Comparison of ENCODE assay signal across 32 mouse cellular contexts in the genomic region with DNA sequence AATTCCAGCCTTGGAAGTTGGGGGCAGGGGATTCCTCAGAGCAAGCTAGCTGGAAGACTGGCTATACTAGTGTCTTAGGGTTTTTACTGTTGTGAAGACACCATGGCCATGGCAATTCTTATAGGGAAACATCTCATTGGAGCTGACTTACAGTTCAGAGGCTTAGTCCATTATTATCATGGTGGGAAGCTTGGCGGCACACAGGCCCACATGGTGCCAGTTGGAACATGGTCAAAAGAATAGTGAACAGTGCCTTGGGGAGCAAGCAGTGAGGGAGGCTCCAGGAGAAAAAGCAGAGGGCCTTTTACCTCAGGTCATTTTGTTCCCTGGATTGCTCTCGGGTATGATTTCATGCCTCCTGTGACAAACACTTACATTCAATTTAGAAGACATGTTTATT. TPM values are rescaled to one million over a fixed set of nuclear protein-coding genes. Genes with fewer than 3 reads are reported as not detected.
DNase-seq lines count a peak whose midpoint lies in the region; TF ChIP-seq lines count a peak whose summit lies in the region.
"Had no signal": no experiment of that assay in that cellular context is flagged by ENCODE, and none has a peak within 500 bp of the region (broad histone marks: within the 10 kb centered on the region; RNA-seq: fewer than 3 reads in every experiment).

No protein-coding gene starts in this region.

- peak; percentile 42 for DNase-seq in adrenal gland, postnatal 10 days
- no peak for DNase-seq in adrenal gland, adult 18-20 months (ENCODE audit: low spot score in 2 of 2)
- DNase-seq in cerebellum, postnatal 14 days: peak; percentile 14 to 34
- DNase-seq in cerebellum, postnatal 4 days (ENCODE audit: low spot score in 2 of 2): no peak
- DNase-seq in layer of hippocampus, adult 8-10 months (ENCODE audit: low spot score in 2 of 2): peak; percentile 6 to 7
- no peak for DNase-seq in layer of hippocampus, adult 11-12 months (ENCODE audit: low spot score)
- peak; percentile 29 for DNase-seq in left cerebral cortex, postnatal 4 days
- no peak for DNase-seq in left cerebral cortex, adult 2 months (ENCODE audit: extremely low spot score in 1 of 2, low spot score in 2 of 2)
- DNase-seq: cerebellum, adult 8-10 months; gastrocnemius, postnatal 25 days; heart, adult 18-20 months; heart, postnatal 36 days; kidney, adult 2 months; kidney, postnatal 36 days; liver, postnatal 0 days; lung, postnatal 36 days; retina, postnatal 1 day; spleen, adult 18-20 months; thymus, postnatal 14 days had no signal

- no peak overlapping the region for H3K27ac ChIP-seq in left cerebral cortex, adult 2 months
- H3K27ac ChIP-seq: forebrain, embryonic 13.5 days; hindbrain, embryonic 15.5 days; intestine, embryonic 15.5 days; liver, embryonic 12.5 days; midbrain, embryonic 12.5 days; neural tube, embryonic 15.5 days had no signal

- no peak for TF ChIP-seq CTCF in left cerebral cortex, adult 2 months (IDR thresholded peaks at IDR 0.05)

- H3K4me3 ChIP-seq in left cerebral cortex, adult 2 months: no peak overlapping the region
- H3K4me3 ChIP-seq: forebrain, embryonic 13.5 days; hindbrain, embryonic 15.5 days; intestine, embryonic 15.5 days; liver, embryonic 12.5 days; midbrain, embryonic 12.5 days; neural tube, embryonic 15.5 days had no signal

- intact Hi-C loops in left cerebral cortex, postnatal 4 days (cut with DNase I): no loop called here
- intact Hi-C loops in left cerebral cortex, adult 2 months (cut with DNase I): no loop called here

RNA-seq across cellular contexts. Expression of gene Ankrd66, which starts 12.9 kb away (rescaled TPM):
- not detected for total RNA-seq in adrenal gland, postnatal 10 days (2021)
- total RNA-seq in adrenal gland, adult 18-20 months (2021): not detected
- under 1 TPM in 3 of 4 experiments, not detected in 1; 0.37 to 0.85 (median 0.84) TPM for total RNA-seq in layer of hippocampus, adult 8-10 months (2022)
- total RNA-seq in left cerebral cortex, postnatal 4 days (2021): under 1 TPM in 1 of 2 experiments, not detected in 1; 0.58 TPM
- total RNA-seq in left cerebral cortex, adult 2 months (2021): under 1 TPM; 0.26 to 0.27 TPM
- total RNA-seq: adrenal gland, postnatal 4 days; CH12.LX; ES-E14; gastrocnemius, adult 18-20 months; gastrocnemius, postnatal 25 days; heart, postnatal 36 days had no signal

RNA-seq across cellular contexts. Expression of gene Mep1a, which starts 27.9 kb away (rescaled TPM):
- under 1 TPM in 1 of 2 experiments, not detected in 1; 0.33 TPM for total RNA-seq in adrenal gland, postnatal 10 days (2021)
- under 1 TPM in 1 of 2 experiments, not detected in 1; 0.23 TPM for total RNA-seq in adrenal gland, adult 18-20 months (2021)
- total RNA-seq in layer of hippocampus, adult 8-10 months (2022): not detected
- not detected for total RNA-seq in left cerebral cortex, postnatal 4 days (2021)
- total RNA-seq in left cerebral cortex, adult 2 months (2021): not detected
- total RNA-seq: CH12.LX; ES-E14; gastrocnemius, postnatal 25 days; heart, adult 18-20 months; heart, postnatal 36 days; left cerebral cortex, adult 18-20 months; left cerebral cortex, postnatal 36 days; megakaryocyte, adult 5-6 weeks had no signal

RNA-seq across cellular contexts. Expression of gene Pla2g7, which starts 37.4 kb away (rescaled TPM):
- 10 to 100 TPM; 24.5 to 26.7 TPM for total RNA-seq in adrenal gland, postnatal 10 days (2021)
- 10 to 100 TPM; 16.9 to 34.4 TPM for total RNA-seq in adrenal gland, adult 18-20 months (2021)
- 100 to 1,000 TPM; 106 to 115 (median 112) TPM for total RNA-seq in layer of hippocampus, adult 8-10 months (2022)
- total RNA-seq in left cerebral cortex, postnatal 4 days (2021): 10 to 100 TPM; 32.5 to 34.1 TPM
- 10 to 100 TPM; 80.9 to 84.9 TPM for total RNA-seq in left cerebral cortex, adult 2 months (2021)
- total RNA-seq: CH12.LX had no signal

Comparison
In these comparisons a context has a peak if more than half of its experiments do, and no peak if none do; other contexts are left out.
1. DNase-seq: peak in adrenal gland, postnatal 10 days (single experiment), cerebellum, postnatal 14 days (2 of 2), layer of hippocampus, adult 8-10 months (2 of 2) and left cerebral cortex, postnatal 4 days (single experiment); none in adrenal gland, adult 18-20 months (0 of 2), cerebellum, postnatal 4 days (0 of 2), layer of hippocampus, adult 11-12 months (single experiment) and left cerebral cortex, adult 2 months (0 of 2).